10 mouse cellular contexts compared by ENCODE assay signal in genomic region chr11:44684486-44685076, GRCm38 (mm10).
A peak's percentile ranks its signal among the peaks of the same experiment; 100 is the strongest.
DNase-seq lines count a peak whose midpoint lies in the region; ATAC-seq lines count a peak whose summit lies in the region.
"Had no signal": no experiment of that assay in that cellular context is flagged by ENCODE, and none has a peak within 500 bp of the region (broad histone marks: within the 10 kb centered on the region; RNA-seq: fewer than 3 reads in every experiment).

No protein-coding gene starts in this region.

- no peaks in the 10 kb centered on the region for H3K9me3 ChIP-seq in heart, embryonic 13.5 days
- no peaks in the 10 kb centered on the region for H3K9me3 ChIP-seq in midbrain, embryonic 13.5 days
- H3K9me3 ChIP-seq in forebrain, embryonic 11.5 days (ENCODE audit: control insufficient read depth, low read length): no peaks in the 10 kb centered on the region
- H3K9me3 ChIP-seq: liver, embryonic 15.5 days had no signal

- peaks cover 46% of the 10 kb centered on the region for H3K4me1 ChIP-seq in heart, embryonic 13.5 days
- H3K4me1 ChIP-seq in midbrain, embryonic 13.5 days (replicated peaks): peaks cover 52% of the 10 kb centered on the region
- H3K4me1 ChIP-seq in forebrain, embryonic 11.5 days (replicated peaks; ENCODE audit: control insufficient read depth, insufficient read depth, low read length): no peaks in the 10 kb centered on the region

- WGBS in heart, embryonic 13.5 days: 40% methylated on average over 20 of the region's 20 CpGs
- 46% methylated on average over 20 of the region's 20 CpGs for WGBS in midbrain, embryonic 13.5 days
- 47% methylated on average over 20 of the region's 20 CpGs for WGBS in forebrain, embryonic 11.5 days

- peak; percentile 32 for DNase-seq in embryo, embryonic 10 days (ENCODE audit: low spot score)
- no peak for DNase-seq in embryo, embryonic 10.5 days (ENCODE audit: low spot score)
- peak; percentile 59 for DNase-seq in kidney, postnatal 10 days
- no peak for DNase-seq in forebrain, embryonic 11.5 days (ENCODE audit: low spot score)
- DNase-seq in ovary, postnatal 14 days (ENCODE audit: low spot score): no peak
- DNase-seq: thymus, postnatal 36 days had no signal

- H3K4me3 ChIP-seq in heart, embryonic 13.5 days: peak overlapping the region; percentile 12; the same call in 1 of the 2 replicates
- H3K4me3 ChIP-seq in midbrain, embryonic 13.5 days (replicated peaks): no peak overlapping the region
- no peak overlapping the region for H3K4me3 ChIP-seq in forebrain, embryonic 11.5 days (ENCODE audit: low read depth, low read length)
- H3K4me3 ChIP-seq: liver, embryonic 15.5 days had no signal

- H3K36me3 ChIP-seq in heart, embryonic 13.5 days: no peaks in the 10 kb centered on the region
- H3K36me3 ChIP-seq in midbrain, embryonic 13.5 days: no peaks in the 10 kb centered on the region
- no peaks in the 10 kb centered on the region for H3K36me3 ChIP-seq in forebrain, embryonic 11.5 days (ENCODE audit: control insufficient read depth, insufficient read depth, low read length)
- H3K36me3 ChIP-seq: liver, embryonic 15.5 days had no signal

- H3K9ac ChIP-seq in heart, embryonic 13.5 days: no peak overlapping the region
- H3K9ac ChIP-seq in midbrain, embryonic 13.5 days (replicated peaks): no peak overlapping the region
- no peak overlapping the region for H3K9ac ChIP-seq in forebrain, embryonic 11.5 days (ENCODE audit: low read length)
- H3K9ac ChIP-seq: liver, embryonic 15.5 days had no signal

- H3K27me3 ChIP-seq in heart, embryonic 13.5 days (replicated peaks): no peaks in the 10 kb centered on the region
- H3K27me3 ChIP-seq in midbrain, embryonic 13.5 days: 0 out of 2 replicates have a peak, but pooled peaks cover 3% of the 10 kb centered on the region
- H3K27me3 ChIP-seq in forebrain, embryonic 11.5 days (ENCODE audit: control insufficient read depth, insufficient read depth, low read length): peaks cover 2% of the 10 kb centered on the region; the same call in 1 of the 2 replicates
- H3K27me3 ChIP-seq: liver, embryonic 15.5 days had no signal

- peak overlapping the region; percentile 71 for H3K27ac ChIP-seq in heart, embryonic 13.5 days (replicated peaks)
- peak overlapping the region; percentile 45 for H3K27ac ChIP-seq in midbrain, embryonic 13.5 days
- H3K27ac ChIP-seq in forebrain, embryonic 11.5 days (ENCODE audit: low read depth, low read length): no peak overlapping the region
- H3K27ac ChIP-seq: liver, embryonic 15.5 days had no signal

- H3K4me2 ChIP-seq in heart, embryonic 13.5 days: peak overlapping the region; percentile 62
- no peak overlapping the region for H3K4me2 ChIP-seq in midbrain, embryonic 13.5 days (replicated peaks)
- H3K4me2 ChIP-seq in forebrain, embryonic 11.5 days (ENCODE audit: low read depth, low read length, severe bottlenecking): no peak overlapping the region
- H3K4me2 ChIP-seq: liver, embryonic 15.5 days had no signal

- ATAC-seq in heart, embryonic 13.5 days (ENCODE audit: extremely low read depth, insufficient number of reproducible peaks, low FRiP score, low TSS enrichment): no peak
- no peak for ATAC-seq in midbrain, embryonic 13.5 days
- no peak for ATAC-seq in forebrain, embryonic 11.5 days (replicated peaks; ENCODE audit: low FRiP score)
- ATAC-seq in inflammation-experienced regulatory T-cells, adult 6 months: no peak

Comparison
In these comparisons a context has a peak if more than half of its experiments do, and no peak if none do; other contexts are left out.
1. DNase-seq: peak in embryo, embryonic 10 days (single experiment) and kidney, postnatal 10 days (single experiment); none in embryo, embryonic 10.5 days (single experiment), forebrain, embryonic 11.5 days (single experiment) and ovary, postnatal 14 days (single experiment).